27 mouse cellular contexts compared by ENCODE assay signal in the genomic region with DNA sequence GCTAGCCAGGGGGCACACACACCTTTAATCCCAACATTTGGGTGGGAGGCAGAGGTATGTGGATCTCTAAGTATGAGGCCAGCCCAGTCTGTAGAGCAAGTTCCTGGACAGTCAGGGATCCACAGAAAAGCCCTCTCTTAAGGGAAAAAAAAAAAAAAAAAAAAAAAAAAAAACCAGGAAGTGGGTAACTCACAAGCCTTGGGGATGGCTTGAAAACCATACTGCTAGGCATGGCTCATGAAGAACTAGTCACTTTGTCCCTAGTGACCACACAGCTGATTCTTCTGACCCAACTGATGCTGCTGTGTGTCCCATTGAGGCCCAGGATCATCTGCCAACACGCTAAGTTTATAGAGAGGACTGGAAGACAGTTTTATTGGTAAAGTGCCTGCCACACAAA. TPM values are rescaled to one million over a fixed set of nuclear protein-coding genes. Genes with fewer than 3 reads are reported as not detected.
DNase-seq lines count a peak whose midpoint lies in the region; ATAC-seq and TF ChIP-seq lines count a peak whose summit lies in the region.
"Had no signal": no experiment of that assay in that cellular context is flagged by ENCODE, and none has a peak within 500 bp of the region (broad histone marks: within the 10 kb centered on the region; RNA-seq: fewer than 3 reads in every experiment).

No protein-coding gene starts in this region.

- ATAC-seq in liver, postnatal 0 days: peak; percentile 6; the same call in 1 of the 2 replicates
- ATAC-seq in megakaryocyte, adult 5-6 weeks (ENCODE audit: poor library complexity, severe bottlenecking): peak; percentile 77
- ATAC-seq in frontal cortex, adult (ENCODE audit: low TSS enrichment): no peak
- no peak for ATAC-seq in forebrain, embryonic 12.5 days (ENCODE audit: low FRiP score)
- ATAC-seq in hindbrain, embryonic 14.5 days (ENCODE audit: low FRiP score): no peak
- ATAC-seq: forebrain, embryonic 14.5 days; intestine, postnatal 0 days; midbrain, embryonic 13.5 days; Patski had no signal

- no peak overlapping the region for H3K4me3 ChIP-seq in liver, postnatal 0 days (ENCODE audit: low read depth, low read length)
- no peak overlapping the region for H3K4me3 ChIP-seq in bone marrow macrophage, adult 2 months (ENCODE audit: insufficient read depth, low read length)
- no peak overlapping the region for H3K4me3 ChIP-seq in forebrain, embryonic 12.5 days (replicated peaks)
- no peak overlapping the region for H3K4me3 ChIP-seq in hindbrain, embryonic 14.5 days (replicated peaks; ENCODE audit: low read length)
- H3K4me3 ChIP-seq: heart, embryonic 10.5 days; heart, embryonic 15.5 days; hindbrain, embryonic 13.5 days; limb, embryonic 10.5 days; limb, embryonic 15.5 days; midbrain, embryonic 13.5 days had no signal

- TF ChIP-seq EP300 in liver, postnatal 0 days (IDR thresholded peaks at IDR 0.05; ENCODE audit: low read depth): no peak

- H3K4me2 ChIP-seq in liver, postnatal 0 days (ENCODE audit: low read depth, low read length): no peak overlapping the region
- H3K4me2 ChIP-seq in forebrain, embryonic 12.5 days: no peak overlapping the region
- H3K4me2 ChIP-seq in hindbrain, embryonic 14.5 days (replicated peaks): no peak overlapping the region
- H3K4me2 ChIP-seq: heart, embryonic 15.5 days; hindbrain, embryonic 13.5 days; limb, embryonic 15.5 days; lung, embryonic 14.5 days; midbrain, embryonic 13.5 days had no signal

- no peak for DNase-seq in liver, postnatal 0 days
- no peak for DNase-seq in liver
- DNase-seq in splenic B cell, adult 2 months (ENCODE audit: low read depth, low spot score): peak; percentile 44
- no peak for DNase-seq in hindbrain, embryonic 14.5 days (ENCODE audit: low spot score)
- DNase-seq: adrenal gland, postnatal 14 days; cerebellum, adult 2 months; cerebellum, postnatal 25 days; gastrocnemius, postnatal 10 days; kidney, adult 9 months; kidney, postnatal 10 days; lung, embryonic 14.5 days; lung, postnatal 14 days; right cerebral cortex, adult 18-20 months had no signal

- no peak for TF ChIP-seq CTCF in liver, postnatal 0 days (IDR thresholded peaks at IDR 0.05; ENCODE audit: low read depth)
- TF ChIP-seq CTCF in bone marrow macrophage, adult 2 months (IDR thresholded peaks at IDR 0.05; ENCODE audit: low read depth, low read length): no peak

- TF ChIP-seq POLR2A in bone marrow macrophage, adult 2 months (IDR thresholded peaks at IDR 0.05; ENCODE audit: borderline replicate concordance, low read depth, low read length): no peak

- no peak overlapping the region for H3K9ac ChIP-seq in liver, postnatal 0 days (replicated peaks)
- no peak overlapping the region for H3K9ac ChIP-seq in forebrain, embryonic 12.5 days
- no peak overlapping the region for H3K9ac ChIP-seq in hindbrain, embryonic 14.5 days
- H3K9ac ChIP-seq: heart, embryonic 15.5 days; hindbrain, embryonic 13.5 days; limb, embryonic 15.5 days; liver, embryonic 14.5 days; lung, embryonic 14.5 days; midbrain, embryonic 13.5 days had no signal

- H3K27me3 ChIP-seq in liver, postnatal 0 days (ENCODE audit: insufficient read depth, low read length): no peaks in the 10 kb centered on the region
- H3K27me3 ChIP-seq in splenic B cell, adult 2 months (ENCODE audit: control insufficient read depth, insufficient read depth, low read length, poor library complexity, severe bottlenecking): no peaks in the 10 kb centered on the region
- H3K27me3 ChIP-seq in forebrain, embryonic 12.5 days: no peaks in the 10 kb centered on the region
- no peaks in the 10 kb centered on the region for H3K27me3 ChIP-seq in hindbrain, embryonic 14.5 days (ENCODE audit: control insufficient read depth, insufficient read depth, low read length)
- H3K27me3 ChIP-seq: heart, embryonic 15.5 days; hindbrain, embryonic 13.5 days; limb, embryonic 15.5 days; midbrain, embryonic 13.5 days had no signal

- peaks cover 20% of the 10 kb centered on the region for H3K4me1 ChIP-seq in liver, postnatal 0 days (ENCODE audit: insufficient read depth)
- peaks cover 23% of the 10 kb centered on the region for H3K4me1 ChIP-seq in bone marrow macrophage, adult 2 months (ENCODE audit: control insufficient read depth, insufficient read depth, low read length)
- no peaks in the 10 kb centered on the region for H3K4me1 ChIP-seq in forebrain, embryonic 12.5 days
- no peaks in the 10 kb centered on the region for H3K4me1 ChIP-seq in hindbrain, embryonic 14.5 days (replicated peaks; ENCODE audit: control insufficient read depth, insufficient read depth, low read length)
- H3K4me1 ChIP-seq: heart, embryonic 10.5 days; heart, embryonic 15.5 days; hindbrain, embryonic 13.5 days; midbrain, embryonic 13.5 days had no signal

- H3K36me3 ChIP-seq in liver, postnatal 0 days (replicated peaks; ENCODE audit: insufficient read depth, low read length): no peaks in the 10 kb centered on the region
- H3K36me3 ChIP-seq in splenic B cell, adult 2 months (ENCODE audit: control insufficient read depth, insufficient read depth, low read length, poor library complexity, severe bottlenecking): no peaks in the 10 kb centered on the region
- no peaks in the 10 kb centered on the region for H3K36me3 ChIP-seq in forebrain, embryonic 12.5 days (replicated peaks)
- H3K36me3 ChIP-seq in hindbrain, embryonic 14.5 days (replicated peaks; ENCODE audit: control insufficient read depth, insufficient read depth): no peaks in the 10 kb centered on the region
- H3K36me3 ChIP-seq: heart, embryonic 10.5 days; heart, embryonic 15.5 days; hindbrain, embryonic 13.5 days; limb, embryonic 10.5 days; limb, embryonic 15.5 days; midbrain, embryonic 13.5 days had no signal

- WGBS in liver, postnatal 0 days (ENCODE audit: insufficient replicate concordance): 86% methylated on average over 1 of the region's 1 CpGs
- WGBS in forebrain, embryonic 12.5 days: 97% methylated on average over 1 of the region's 1 CpGs
- 85% methylated on average over 1 of the region's 1 CpGs for WGBS in hindbrain, embryonic 14.5 days

- peak overlapping the region; percentile 42 for H3K27ac ChIP-seq in liver, postnatal 0 days (ENCODE audit: low read depth)
- H3K27ac ChIP-seq in bone marrow macrophage, adult 2 months (ENCODE audit: insufficient read depth, low read depth, low read length): peak overlapping the region; percentile 3; the same call in 1 of the 2 replicates
- H3K27ac ChIP-seq in forebrain, embryonic 12.5 days: no peak overlapping the region
- H3K27ac ChIP-seq in hindbrain, embryonic 14.5 days: no peak overlapping the region
- H3K27ac ChIP-seq: heart, embryonic 10.5 days; heart, embryonic 15.5 days; hindbrain, embryonic 13.5 days; limb, embryonic 10.5 days; limb, embryonic 15.5 days; liver, embryonic 14.5 days; midbrain, embryonic 13.5 days had no signal

- no peaks in the 10 kb centered on the region for H3K9me3 ChIP-seq in liver, postnatal 0 days (ENCODE audit: low read length)
- H3K9me3 ChIP-seq in forebrain, embryonic 12.5 days: no peaks in the 10 kb centered on the region
- H3K9me3 ChIP-seq in hindbrain, embryonic 14.5 days (ENCODE audit: control insufficient read depth, low read length): no peaks in the 10 kb centered on the region
- H3K9me3 ChIP-seq: heart, embryonic 10.5 days; heart, embryonic 15.5 days; hindbrain, embryonic 13.5 days; limb, embryonic 10.5 days; limb, embryonic 15.5 days; midbrain, embryonic 13.5 days had no signal

RNA-seq across cellular contexts. Expression of gene Tax1bp1, which starts 14.5 kb away (rescaled TPM):
- polyA plus RNA-seq in liver, postnatal 0 days (2015; fragmentation: Nextera tagmentation; extraction: Ambion mirVana): 110 and 117 TPM in 2 replicates
- 106 and 108 TPM in 2 replicates for polyA plus RNA-seq in bone marrow macrophage, adult 2 months (2012; ENCODE audit: insufficient read depth, insufficient read length, missing spikeins)
- total RNA-seq in megakaryocyte, adult 5-6 weeks (2015): 154 and 156 TPM in 2 replicates
- 239 and 259 TPM in 2 replicates for total RNA-seq in megakaryocyte, adult 5-6 weeks (2017)
- 137 TPM in 2 replicates for polyA plus RNA-seq in forebrain, embryonic 12.5 days (2016; fragmentation: Nextera tagmentation; extraction: Ambion mirVana)
- polyA plus RNA-seq in hindbrain, embryonic 14.5 days (2014; fragmentation: Nextera tagmentation; extraction: Ambion mirVana): 159 and 169 TPM in 2 replicates

RNA-seq across cellular contexts. Expression of gene Hibadh, which starts 58.9 kb away (rescaled TPM):
- 110 and 117 TPM in 2 replicates for polyA plus RNA-seq in liver, postnatal 0 days (2015; fragmentation: Nextera tagmentation; extraction: Ambion mirVana)
- polyA plus RNA-seq in bone marrow macrophage, adult 2 months (2012; ENCODE audit: insufficient read depth, insufficient read length, missing spikeins): 40.6 and 41.2 TPM in 2 replicates
- 41.2 and 45.0 TPM in 2 replicates for total RNA-seq in megakaryocyte, adult 5-6 weeks (2015)
- 23.8 and 29.6 TPM in 2 replicates for total RNA-seq in megakaryocyte, adult 5-6 weeks (2017)
- polyA plus RNA-seq in forebrain, embryonic 12.5 days (2016; fragmentation: Nextera tagmentation; extraction: Ambion mirVana): 58.6 and 58.7 TPM in 2 replicates
- 45.3 and 48.0 TPM in 2 replicates for polyA plus RNA-seq in hindbrain, embryonic 14.5 days (2014; fragmentation: Nextera tagmentation; extraction: Ambion mirVana)

Comparison
In these comparisons a context has a peak if more than half of its experiments do, and no peak if none do; other contexts are left out.
1. ATAC-seq: peak in liver, postnatal 0 days (single experiment) and megakaryocyte, adult 5-6 weeks (single experiment); none in frontal cortex, adult (single experiment), forebrain, embryonic 12.5 days (single experiment) and hindbrain, embryonic 14.5 days (single experiment).
2. H3K27ac ChIP-seq: peak in liver, postnatal 0 days (single experiment) and bone marrow macrophage, adult 2 months (single experiment); none in forebrain, embryonic 12.5 days (single experiment) and hindbrain, embryonic 14.5 days (single experiment).